Mouse (Mus musculus) spleen, adult 2 months (tissue): ENCODE measurements around the gene Tmem184b.

Experiments
- CTCF ChIP-seq: fragments of 200-500 bp; IDR thresholded peaks from 2 replicates; pipeline ENCODE4 v1.5.1; 2011; ENCODE audit warnings: mild to moderate bottlenecking, inconsistent platforms; ENCODE audit not compliant: insufficient read depth, insufficient read length, insufficient replicate concordance; ENCODE audit errors: extremely low read depth
- POLR2A ChIP-seq: fragments of 200-500 bp; IDR thresholded peaks from 2 replicates; pipeline ENCODE4 v1.6.1; 2011; ENCODE audit warnings: low read depth, low read length, inconsistent platforms

DNA sequence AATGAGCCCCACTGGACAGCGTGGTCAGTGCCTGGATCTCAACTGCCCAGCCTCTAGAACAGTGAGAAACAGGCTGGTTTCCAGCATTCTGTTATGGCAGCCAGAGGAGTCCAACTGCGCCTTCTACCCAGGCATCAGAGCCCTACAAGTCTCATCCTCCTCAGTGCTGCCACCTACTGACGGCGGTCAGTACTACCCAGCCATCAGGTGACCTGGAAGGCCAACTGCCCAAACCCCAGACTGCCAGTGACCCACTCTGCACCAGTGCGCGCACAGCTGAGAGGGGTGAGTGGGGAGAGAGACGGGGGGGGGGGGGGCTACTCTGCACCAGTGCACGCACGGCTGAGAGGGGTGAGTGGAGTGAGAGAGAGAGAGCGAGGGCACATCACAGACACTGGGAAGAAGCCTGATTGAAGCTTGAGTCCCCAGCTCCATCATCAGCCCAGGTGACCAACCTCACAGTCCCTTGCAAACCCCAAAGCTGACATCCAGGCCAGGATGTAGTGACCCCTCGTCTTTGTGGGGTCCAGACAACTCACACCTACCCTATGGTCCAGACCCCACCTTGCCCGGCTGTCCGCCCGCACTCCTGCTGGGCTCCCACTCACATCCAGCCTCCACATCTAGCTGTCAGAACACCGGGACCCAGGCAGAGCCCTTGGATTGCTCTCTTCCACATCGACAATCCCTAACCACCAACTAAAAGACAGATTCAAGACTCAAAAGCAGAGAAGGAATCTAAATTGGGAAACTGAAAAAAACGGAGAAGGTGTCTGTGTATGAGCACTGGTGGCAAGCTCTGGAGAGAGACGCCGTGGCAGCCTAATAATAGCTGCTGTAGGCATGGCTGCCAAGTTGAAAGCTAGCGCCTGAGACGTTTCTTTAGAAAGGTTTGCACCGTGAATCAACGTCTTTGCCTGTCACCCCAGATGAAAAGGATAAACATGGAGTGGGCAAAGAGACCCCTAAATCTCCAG lies 22.6 kb downstream of the Tmem184b start:
- TF ChIP-seq POLR2A (no peak), CTCF (peak; percentile 73; the same call in 1 of the 2 replicates)
